Mouse (Mus musculus) spleen, adult 2 months (tissue): Measurements from ENCODE around the gene Foxa3. TPM values are rescaled to one million over a fixed set of nuclear protein-coding genes. Genes with fewer than 3 reads are reported as not detected.

Experiments used
- DNase-seq, 2 experiments: peaks; one replicate each; pipeline versions ENCODE4 v3.0.0 to v3.0.0-alpha.2; 2012 to 2021; ENCODE audit warnings: low spot score in 2 of 2, low read depth in 1 of 2
- H3K27ac ChIP-seq: fragments of 200-500 bp; 2 replicates; pipeline ENCODE4 v1.5.1; 2012; ENCODE audit warnings: low read length, inconsistent platforms; ENCODE audit not compliant: insufficient read depth
- H3K27me3 ChIP-seq: fragments of 200-500 bp; 2 replicates; pipeline ENCODE4 v1.6.1; 2012; ENCODE audit warnings: mild to moderate bottlenecking, moderate library complexity, low read length, inconsistent platforms; ENCODE audit not compliant: control insufficient read depth, insufficient read depth
- H3K36me3 ChIP-seq: fragments of 200-500 bp; 2 replicates; pipeline ENCODE4 v1.6.1; 2012; ENCODE audit warnings: mild to moderate bottlenecking, low read length, inconsistent platforms; ENCODE audit not compliant: control insufficient read depth, insufficient read depth
- H3K4me1 ChIP-seq: fragments of 200-500 bp; 2 replicates; pipeline ENCODE4 v1.6.1; 2011; ENCODE audit warnings: inconsistent platforms; ENCODE audit not compliant: control insufficient read depth, insufficient read depth, insufficient read length
- H3K4me3 ChIP-seq: fragments of 200-500 bp; 2 replicates; pipeline ENCODE4 v1.5.1; 2011; ENCODE audit warnings: mild to moderate bottlenecking, inconsistent platforms; ENCODE audit not compliant: insufficient read depth, insufficient read length; ENCODE audit errors: extremely low read depth
- CTCF ChIP-seq: fragments of 200-500 bp; IDR thresholded peaks from 2 replicates; pipeline ENCODE4 v1.5.1; 2011; ENCODE audit warnings: mild to moderate bottlenecking, inconsistent platforms; ENCODE audit not compliant: insufficient read depth, insufficient read length, insufficient replicate concordance; ENCODE audit errors: extremely low read depth
- POLR2A ChIP-seq: fragments of 200-500 bp; IDR thresholded peaks from 2 replicates; pipeline ENCODE4 v1.6.1; 2011; ENCODE audit warnings: low read depth, low read length, inconsistent platforms
- WGBS: fragments of 180-500 bp; shearing (Covaris S2); methylation state at CpG from one replicate; pipeline ENCODE4 v1.1.7; 2018; 5-methylcytosine and 5-hydroxymethylcytosine counted together
- polyA plus RNA-seq: library from polyadenylated mRNA; depleted of rRNA; stranded (reverse); fragments of >200 nt; gene quantifications from 2 replicates; pipeline ENCODE4 v1.2.3, GENCODE M21; 2012

The Foxa3 gene
- polyA plus RNA-seq, 1 experiment = 0.49 TPM

- peaks cover 21% of the 10 kb centered on the region for H3K4me1 ChIP-seq
- WGBS = 33% methylated on average over 10 of the region's 10 CpGs
- DNase-seq = peak in 1 of 2 experiments; percentile 24
- H3K36me3 ChIP-seq = peaks cover 21% of the 10 kb centered on the region
- no peaks in the 10 kb centered on the region for H3K27me3 ChIP-seq
- H3K27ac ChIP-seq = peak overlapping the region; percentile 92
- peak overlapping the region; percentile 74 for H3K4me3 ChIP-seq
- TF ChIP-seq POLR2A (no peak), CTCF (no peak)
These were observed 22.9 kb downstream of the Foxa3 start for GRCm38 (mm10) chr7:19000421-19000820.

- H3K36me3 ChIP-seq = peaks cover 24% of the 10 kb centered on the region
- no peak overlapping the region for H3K4me3 ChIP-seq
- WGBS = 63% methylated on average over 9 of the region's 9 CpGs
- no peak for DNase-seq
- TF ChIP-seq CTCF = no peak
- TF ChIP-seq POLR2A = no peak
- no peaks in the 10 kb centered on the region for H3K27me3 ChIP-seq
- H3K4me1 ChIP-seq = peaks cover 12% of the 10 kb centered on the region
- H3K27ac ChIP-seq = no peak overlapping the region
These were observed 24.5 kb downstream of the Foxa3 start for GRCm38 (mm10) chr7:18998835-18999234.

- peaks cover 23% of the 10 kb centered on the region for H3K36me3 ChIP-seq
- no peak for DNase-seq
- H3K27ac ChIP-seq = no peak overlapping the region
- peaks cover 8% of the 10 kb centered on the region for H3K27me3 ChIP-seq
- H3K4me3 ChIP-seq = no peak overlapping the region
- H3K4me1 ChIP-seq = peaks cover 10% of the 10 kb centered on the region
- no peak for TF ChIP-seq CTCF
- WGBS = 94% methylated on average over 5 of the region's 5 CpGs
These were observed 30.3 kb downstream of the Foxa3 start for GRCm38 (mm10) chr7:18993036-18993435.

- no peak for DNase-seq
- 7% methylated on average over 31 of the region's 31 CpGs for WGBS
- H3K4me3 ChIP-seq = peak overlapping the region; percentile 48; the same call in 1 of the 2 replicates
- H3K4me1 ChIP-seq = peaks cover 10% of the 10 kb centered on the region
- no peak overlapping the region for H3K27ac ChIP-seq
- peaks cover 8% of the 10 kb centered on the region for H3K27me3 ChIP-seq
- peaks cover 17% of the 10 kb centered on the region for H3K36me3 ChIP-seq
- TF ChIP-seq CTCF (no peak), POLR2A (no peak)
These were observed 31.1 kb downstream of the Foxa3 start for GRCm38 (mm10) chr7:18992294-18992675.

GRCm38 (mm10) chr7:18991660-18992293 is 31.6 kb downstream of the Foxa3 start:
- peaks cover 17% of the 10 kb centered on the region for H3K36me3 ChIP-seq
- peaks cover 10% of the 10 kb centered on the region for H3K4me1 ChIP-seq
- peak in 1 of 2 experiments; percentile 31 for DNase-seq
- no peak overlapping the region for H3K27ac ChIP-seq
- H3K27me3 ChIP-seq = peaks cover 8% of the 10 kb centered on the region
- WGBS = 2% methylated on average over 59 of the region's 59 CpGs
- H3K4me3 ChIP-seq = peak overlapping the region; percentile 48
- TF ChIP-seq POLR2A = no peak
- TF ChIP-seq CTCF = no peak

- Histone ChIP-seq H3K36me3 (peaks cover 8% of the 10 kb centered on the region), H3K4me3 (peak within 1 kb of the TSS; percentile 48), H3K27ac (no peak within 1 kb of the TSS), H3K27me3 (peaks cover 8% of the 10 kb centered on the region), H3K4me1 (peaks cover 10% of the 10 kb centered on the region)
- TF ChIP-seq POLR2A = peak; percentile 17; the same call in 1 of the 2 replicates
- no peak for TF ChIP-seq CTCF
- WGBS = under 1% methylated on average over 37 of the region's 37 CpGs
- DNase-seq = peak; percentile 99 to 100
These were observed 32.6 kb downstream of the Foxa3 start, which contains the start of gene Mypop for GRCm38 (mm10) chr7:18990601-18991295. Gene Mypop (plus strand): TSS chr7:18991245.

GRCm38 (mm10) chr7:18989995-18990394 is 33.3 kb downstream of the Foxa3 start:
- peaks cover 1% of the 10 kb centered on the region; the same call in 1 of the 2 replicates for H3K36me3 ChIP-seq

More at GRCm38 (mm10) chr7:18989995-18990394, 33.3 kb downstream of the Foxa3 start:
- DNase-seq = no peak
- Histone ChIP-seq H3K27me3 (peaks cover 8% of the 10 kb centered on the region), H3K4me3 (no peak overlapping the region), H3K27ac (no peak overlapping the region), H3K4me1 (peaks cover 10% of the 10 kb centered on the region)
- no peak for TF ChIP-seq CTCF
- no peak for TF ChIP-seq POLR2A
- WGBS = 19% methylated on average over 5 of the region's 5 CpGs
